Mouse (Mus musculus): ENCODE data around the gene Gm4847. TPM values are rescaled to one million over a fixed set of nuclear protein-coding genes. Genes with fewer than 3 reads are reported as not detected.

Gm4847 gene
- not detected in 2 replicates for polyA plus RNA-seq (2014; fragmentation: Nextera tagmentation; extraction: Ambion mirVana)

DNA sequence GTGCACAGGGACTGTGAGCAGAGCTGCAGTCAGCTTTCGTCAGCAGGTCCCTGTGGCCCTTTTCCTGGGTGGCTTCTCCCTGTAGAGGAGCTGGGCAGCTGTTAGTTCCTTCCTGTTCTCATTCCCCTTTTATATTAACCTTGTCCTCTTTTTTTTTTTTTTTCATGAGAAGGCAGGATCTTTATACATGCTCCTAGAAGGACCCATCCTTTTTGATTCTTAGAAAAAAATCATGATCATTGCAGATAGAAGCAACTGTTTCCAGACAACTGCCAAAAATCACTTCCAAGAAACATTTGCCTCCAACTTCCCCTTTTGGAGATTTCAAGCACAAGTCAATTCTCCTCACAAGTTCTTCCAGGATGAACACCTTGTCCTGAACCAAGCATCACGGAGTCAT is at the start of gene Gm4847:
TSS of gene Gm4847 (minus strand) at position 101 of the 400 bp plus-strand sequence.
- Histone ChIP-seq H3K36me3 (ENCODE audit: control insufficient read depth, insufficient read depth, low read length) (no peaks in the 10 kb centered on the region), H3K27ac (ENCODE audit: low read depth, low read length) (no peak within 1 kb of the TSS), H3K4me1 (ENCODE audit: control insufficient read depth, insufficient read depth, low read length) (no peaks in the 10 kb centered on the region), H3K9me3 (ENCODE audit: control insufficient read depth, low read length) (no peaks in the 10 kb centered on the region), H3K9ac (ENCODE audit: low read depth, low read length) (no peak within 1 kb of the TSS), H3K4me3 (ENCODE audit: low read length) (no peak within 1 kb of the TSS), H3K27me3 (ENCODE audit: control insufficient read depth, insufficient read depth, low read length) (no peaks in the 10 kb centered on the region; the same call in 1 of the 2 replicates), H3K4me2 (replicated peaks; ENCODE audit: low read depth, low read length) (no peak within 1 kb of the TSS)
- 91% methylated on average over 2 of the region's 2 CpGs for WGBS
- ATAC-seq (ENCODE audit: low FRiP score, low TSS enrichment) = no peak

DNA sequence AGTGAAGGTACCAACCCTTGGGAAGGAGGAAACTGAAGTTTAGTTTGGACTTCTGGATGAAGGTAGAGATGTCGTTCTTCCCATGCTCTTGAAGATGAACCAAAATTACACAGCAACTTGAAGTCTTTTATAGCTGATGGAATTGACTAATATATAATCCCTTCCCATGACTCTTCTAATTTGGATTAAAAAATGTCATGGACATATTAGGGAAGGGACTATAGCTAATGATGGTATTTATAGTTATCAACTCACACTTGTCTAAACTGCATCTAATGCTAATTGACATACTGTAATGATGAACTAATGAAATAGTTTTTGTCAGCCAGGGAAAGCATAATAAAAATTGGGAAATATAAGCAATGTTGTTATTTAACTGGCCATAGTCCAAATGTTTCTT is 34.3 kb upstream of the Gm4847 start, which contains the start of gene Fmo9:
TSS of gene Fmo9 (minus strand) at position 101 of the 400 bp plus-strand sequence.
- Histone ChIP-seq H3K4me1 (ENCODE audit: control insufficient read depth, insufficient read depth, low read length) (no peaks in the 10 kb centered on the region), H3K9ac (ENCODE audit: low read depth, low read length) (no peak within 1 kb of the TSS), H3K36me3 (ENCODE audit: control insufficient read depth, insufficient read depth, low read length) (no peaks in the 10 kb centered on the region), H3K9me3 (ENCODE audit: control insufficient read depth, low read length) (no peaks in the 10 kb centered on the region), H3K27me3 (ENCODE audit: control insufficient read depth, insufficient read depth, low read length) (no peaks in the 10 kb centered on the region), H3K4me3 (ENCODE audit: low read length) (no peak within 1 kb of the TSS), H3K4me2 (replicated peaks; ENCODE audit: low read depth, low read length) (no peak within 1 kb of the TSS), H3K27ac (ENCODE audit: low read depth, low read length) (no peak within 1 kb of the TSS)
- no peak for ATAC-seq (ENCODE audit: low FRiP score, low TSS enrichment)
- 95% methylated on average over 1 of the region's 1 CpGs for WGBS

DNA sequence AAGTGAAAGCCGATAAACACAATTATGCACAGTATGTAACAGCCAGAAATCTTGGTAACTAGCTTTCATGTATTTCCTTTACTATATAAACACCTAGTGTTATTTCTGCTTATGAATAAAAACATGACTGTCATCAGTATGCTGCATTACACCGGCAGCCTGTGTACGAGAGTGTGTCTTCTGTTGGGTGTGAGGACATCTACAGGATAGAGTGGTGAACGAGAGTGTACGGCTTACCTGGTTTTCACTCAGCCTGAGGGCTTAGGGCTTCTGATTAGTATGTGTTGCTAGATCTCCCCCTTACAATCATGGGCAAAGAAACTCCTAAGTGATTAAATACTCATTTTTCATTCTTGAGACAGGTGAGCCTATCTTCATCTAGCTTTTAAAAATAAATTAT is 21.8 kb upstream of the Gm4847 start:
- WGBS = 93% methylated on average over 5 of the region's 5 CpGs
- Histone ChIP-seq H3K9ac (ENCODE audit: low read depth, low read length) (no peak overlapping the region), H3K27ac (ENCODE audit: low read depth, low read length) (no peak overlapping the region), H3K4me3 (ENCODE audit: low read length) (no peak overlapping the region), H3K36me3 (ENCODE audit: control insufficient read depth, insufficient read depth, low read length) (no peaks in the 10 kb centered on the region), H3K9me3 (ENCODE audit: control insufficient read depth, low read length) (no peaks in the 10 kb centered on the region), H3K4me2 (replicated peaks; ENCODE audit: low read depth, low read length) (no peak overlapping the region), H3K27me3 (ENCODE audit: control insufficient read depth, insufficient read depth, low read length) (no peaks in the 10 kb centered on the region), H3K4me1 (ENCODE audit: control insufficient read depth, insufficient read depth, low read length) (no peaks in the 10 kb centered on the region)
- no peak for ATAC-seq (ENCODE audit: low FRiP score, low TSS enrichment)

DNA sequence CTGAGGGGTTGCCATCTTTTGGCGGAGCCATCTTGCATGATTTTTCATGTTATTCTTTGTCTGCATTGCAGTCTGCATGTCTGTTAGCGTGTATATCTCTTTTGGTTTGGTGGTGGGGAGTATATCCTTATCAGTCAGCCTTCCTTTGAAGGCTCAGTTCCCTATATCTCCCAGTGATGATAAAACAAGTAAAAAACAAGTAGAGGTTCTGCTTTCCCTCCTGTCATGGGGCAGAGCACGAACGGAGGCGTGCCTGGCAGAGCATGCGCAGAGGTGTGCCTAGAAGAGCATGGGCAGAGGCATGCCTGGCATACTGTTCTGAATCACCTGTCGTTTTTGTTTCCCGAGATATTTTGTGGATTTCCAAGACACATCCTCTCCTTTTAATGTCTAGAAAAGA is 13.3 kb upstream of the Gm4847 start:
- H3K27ac ChIP-seq (ENCODE audit: low read depth, low read length) = no peak overlapping the region
- H3K4me2 ChIP-seq (replicated peaks; ENCODE audit: low read depth, low read length) = no peak overlapping the region
- no peak overlapping the region for H3K9ac ChIP-seq (ENCODE audit: low read depth, low read length)
- H3K4me1 ChIP-seq (ENCODE audit: control insufficient read depth, insufficient read depth, low read length) = no peaks in the 10 kb centered on the region
- H3K9me3 ChIP-seq (ENCODE audit: control insufficient read depth, low read length) = no peaks in the 10 kb centered on the region
- H3K4me3 ChIP-seq (ENCODE audit: low read length) = no peak overlapping the region
- ATAC-seq (ENCODE audit: low FRiP score, low TSS enrichment) = no peak
- WGBS = 85% methylated on average over 8 of the region's 8 CpGs
- no peaks in the 10 kb centered on the region for H3K36me3 ChIP-seq (ENCODE audit: control insufficient read depth, insufficient read depth, low read length)
- no peaks in the 10 kb centered on the region for H3K27me3 ChIP-seq (ENCODE audit: control insufficient read depth, insufficient read depth, low read length)

Small RNA genes lying within 50 kb of the gene (microRNA-seq; reads per million reads assigned to microRNA genes)
- gene Gm22992 = not detected

Other genes starting within 250 kb of the Gm4847 start
- gene Pogk, start 237.8 kb downstream of the Gm4847 start, polyA plus RNA-seq (2014; fragmentation: Nextera tagmentation; extraction: Ambion mirVana) = 10.7 and 20.0 TPM in 2 replicates
- not detected in 2 replicates for gene Gm4846, start 150.1 kb downstream of the Gm4847 start, polyA plus RNA-seq (2014; fragmentation: Nextera tagmentation; extraction: Ambion mirVana)
- gene Fmo9, start 34.2 kb upstream of the Gm4847 start, polyA plus RNA-seq (2014; fragmentation: Nextera tagmentation; extraction: Ambion mirVana) = not detected in 2 replicates

All from kidney, embryonic 14.5 days (tissue).